Mouse (Mus musculus) thymus, postnatal 25 days (tissue): ENCODE results near the gene Tank.

Experiments used
- DNase-seq: peaks from one replicate; pipeline ENCODE4 v3.0.0; 2022

Gene Tank

DNA sequence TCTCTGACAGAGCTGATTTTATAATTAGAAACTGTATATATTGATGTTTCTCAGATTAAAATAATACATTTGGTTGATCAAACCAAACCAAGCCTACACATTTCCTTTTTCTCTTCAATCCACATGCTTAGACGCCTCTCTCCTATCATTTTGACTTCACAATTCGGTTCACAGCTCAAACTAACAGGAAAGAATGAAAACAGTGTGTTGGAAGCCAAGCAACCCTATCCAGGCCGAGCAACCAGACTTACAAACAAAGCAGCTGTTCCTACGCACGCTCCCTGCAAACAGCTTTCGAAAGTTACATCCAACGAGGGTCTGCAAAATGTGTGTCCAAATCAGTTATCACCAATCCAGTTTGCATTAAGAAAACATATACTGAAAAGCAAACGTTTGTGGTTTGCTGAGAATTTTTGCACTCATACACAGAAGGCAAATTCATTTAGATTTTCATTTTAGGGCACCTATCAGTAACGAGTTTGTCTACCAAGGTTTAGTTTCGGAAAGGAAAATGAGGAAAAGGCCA is 2.2 kb downstream of the Tank start:
- no peak for DNase-seq

DNA sequence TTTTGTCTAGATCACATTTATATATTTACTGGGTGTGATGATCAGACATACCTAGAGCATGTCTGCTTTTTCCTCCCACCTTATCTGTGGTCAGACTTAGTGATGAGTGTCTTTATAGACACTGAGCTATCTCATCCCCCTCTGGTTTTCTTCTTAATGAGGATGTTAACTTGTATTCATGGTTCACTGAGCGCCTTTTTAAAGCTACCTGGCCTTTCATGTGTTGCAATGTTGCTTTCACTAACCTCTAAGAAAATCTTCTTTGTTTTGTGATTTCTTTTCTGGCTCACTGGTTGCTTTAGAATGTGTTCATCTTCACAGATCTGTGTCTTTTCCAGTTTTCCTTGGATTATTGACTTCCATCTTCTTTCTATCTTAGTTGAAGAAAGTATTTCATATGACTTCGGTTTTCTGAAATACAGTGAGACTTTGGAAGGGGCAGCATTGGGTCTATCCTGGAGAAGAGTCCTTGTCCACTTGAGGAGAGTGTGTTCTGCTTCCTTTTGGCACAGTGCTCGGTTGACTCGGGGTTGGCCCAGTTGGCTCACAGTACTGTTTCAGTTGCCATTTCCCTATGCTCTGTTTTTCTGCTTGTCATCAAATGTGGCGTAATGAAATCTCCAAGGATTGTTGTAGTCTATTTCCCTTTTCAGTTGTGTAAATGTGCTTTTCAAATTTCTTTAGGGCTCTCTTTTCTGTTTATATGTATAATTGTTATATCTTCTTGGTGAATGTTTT is 4.4 kb downstream of the Tank start:
- DNase-seq, result no peak

DNA sequence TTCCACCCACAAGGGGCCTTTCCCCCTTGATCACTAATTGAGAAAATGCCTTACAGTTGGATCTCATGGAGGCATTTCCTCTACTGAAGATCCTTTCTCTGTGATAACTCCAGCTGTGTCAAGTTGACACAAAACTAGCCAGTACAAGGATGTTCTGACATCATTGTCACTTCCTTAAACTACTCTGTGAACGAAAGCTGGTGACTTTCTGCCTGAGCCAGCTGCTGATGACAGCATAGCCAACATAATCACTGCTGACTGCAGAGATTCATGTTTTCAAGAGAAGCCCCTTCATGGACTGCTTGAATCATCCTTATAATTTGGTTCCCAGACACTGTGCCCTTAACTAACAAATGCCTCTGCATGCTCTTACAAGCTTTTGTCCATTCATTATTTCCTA is 7.1 kb downstream of the Tank start:
- DNase-seq, result no peak

DNA sequence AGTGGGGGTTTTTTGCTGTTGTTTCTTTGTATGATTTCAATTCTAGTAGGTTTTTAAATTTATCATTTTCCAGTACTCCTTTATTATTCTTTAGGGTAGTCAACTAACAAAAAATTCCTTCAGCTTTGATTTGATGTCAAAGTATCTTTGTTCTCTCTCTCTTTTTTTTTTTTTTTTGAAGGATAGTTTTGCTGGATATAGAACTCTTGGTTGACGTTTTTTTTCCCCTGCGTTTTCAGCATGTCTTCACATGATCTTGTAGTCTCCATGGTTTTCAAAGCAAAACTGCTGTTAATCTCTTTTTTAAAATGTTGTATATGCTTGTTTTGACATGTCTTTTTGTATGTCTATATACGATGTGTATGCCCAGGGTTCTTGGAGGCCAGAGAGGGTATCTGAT is 7.8 kb downstream of the Tank start:
- DNase-seq, result no peak

DNA sequence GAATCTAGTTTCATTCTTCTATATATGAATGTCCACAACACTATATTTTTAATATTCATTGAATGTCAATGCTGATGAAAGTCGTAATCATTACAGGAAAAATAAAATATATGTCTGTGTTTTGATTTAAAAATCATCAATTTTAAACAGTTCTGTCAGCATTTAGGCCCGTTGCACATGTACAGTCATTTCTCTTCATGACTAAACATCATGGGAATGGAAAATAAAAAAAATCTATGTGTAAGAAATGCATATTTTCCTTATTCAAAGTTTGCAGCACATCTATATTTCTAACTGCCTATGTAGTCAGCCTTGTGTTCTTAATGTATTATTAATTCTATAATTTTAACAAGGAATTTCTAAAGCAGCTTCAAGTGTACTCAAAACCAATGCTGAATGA is 12.4 kb downstream of the Tank start:
- DNase-seq, result no peak

DNA sequence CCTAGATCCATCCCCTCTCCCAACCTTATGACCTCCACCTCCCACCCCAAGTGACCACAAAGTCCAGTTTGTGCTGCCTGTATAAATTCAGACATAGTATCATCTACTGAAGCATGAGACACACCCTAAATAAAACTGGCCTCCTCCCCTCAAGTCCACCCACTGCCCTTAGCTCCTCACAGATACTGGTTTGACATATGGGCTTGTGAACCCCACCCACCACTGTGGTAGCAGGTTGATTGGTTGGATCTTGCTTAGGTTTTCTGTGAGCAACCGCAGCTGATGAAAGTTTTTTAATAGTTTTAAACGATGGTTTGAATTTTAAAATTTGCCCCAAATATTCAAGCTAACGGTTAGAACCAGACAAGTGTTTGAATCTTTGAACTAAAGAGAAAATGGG is 13.7 kb downstream of the Tank start:
- no peak for DNase-seq

DNA sequence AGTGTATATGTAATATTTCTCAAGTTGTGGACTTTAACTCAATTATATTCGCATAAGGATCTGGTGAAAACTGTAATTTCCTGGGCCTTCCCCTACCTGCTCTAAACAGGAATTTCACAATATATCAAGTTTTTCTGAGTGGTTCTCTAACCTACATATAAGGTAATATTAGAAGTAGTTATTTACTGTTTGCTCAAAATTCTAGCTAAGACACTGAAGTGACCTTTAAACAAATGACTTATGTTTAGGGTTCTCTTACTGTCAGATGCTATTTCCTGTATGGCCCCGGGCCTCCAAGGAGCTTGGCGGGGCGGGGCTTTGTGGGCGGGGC is 14.3 kb downstream of the Tank start:
- DNase-seq, result no peak

DNA sequence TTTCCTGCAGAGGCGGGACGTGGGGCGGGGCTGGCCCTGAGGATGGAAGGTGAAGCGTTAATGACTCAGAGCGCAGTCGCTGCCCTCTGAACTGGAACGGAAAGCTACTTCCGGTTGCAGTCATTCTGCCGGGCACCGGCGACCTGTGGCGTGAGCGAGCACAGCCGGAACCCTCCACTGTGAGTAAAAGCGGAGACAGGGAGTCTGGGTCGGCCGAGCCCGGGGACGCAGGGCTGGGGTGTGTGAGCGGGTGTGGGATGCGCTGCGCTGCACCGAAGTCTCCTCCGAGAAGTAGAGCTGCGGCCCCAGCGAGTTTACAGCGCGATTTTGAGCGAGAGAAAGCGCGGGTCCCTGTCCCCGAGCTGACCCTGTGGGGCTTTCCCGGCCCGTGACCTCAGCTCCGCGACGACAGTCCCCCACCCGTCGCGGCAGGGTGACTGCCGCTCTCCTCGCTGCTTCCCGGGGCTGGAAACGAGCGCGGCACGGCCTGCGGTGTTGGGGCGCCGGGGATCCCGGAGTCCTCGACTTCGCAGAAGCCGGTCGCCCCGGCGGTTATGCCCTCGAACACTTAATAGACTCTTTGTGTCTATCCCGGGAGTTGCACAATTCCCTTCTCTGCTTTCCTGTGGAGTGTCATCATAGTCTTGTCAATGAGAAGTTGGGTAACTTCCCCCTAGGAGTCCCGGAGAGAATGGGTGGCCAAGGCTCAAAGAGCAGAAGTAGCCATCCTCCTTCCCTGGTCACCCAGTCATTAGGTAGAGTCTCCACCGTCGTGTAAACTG is 14.8 kb downstream of the Tank start:
- peak; percentile 98 for DNase-seq

DNA sequence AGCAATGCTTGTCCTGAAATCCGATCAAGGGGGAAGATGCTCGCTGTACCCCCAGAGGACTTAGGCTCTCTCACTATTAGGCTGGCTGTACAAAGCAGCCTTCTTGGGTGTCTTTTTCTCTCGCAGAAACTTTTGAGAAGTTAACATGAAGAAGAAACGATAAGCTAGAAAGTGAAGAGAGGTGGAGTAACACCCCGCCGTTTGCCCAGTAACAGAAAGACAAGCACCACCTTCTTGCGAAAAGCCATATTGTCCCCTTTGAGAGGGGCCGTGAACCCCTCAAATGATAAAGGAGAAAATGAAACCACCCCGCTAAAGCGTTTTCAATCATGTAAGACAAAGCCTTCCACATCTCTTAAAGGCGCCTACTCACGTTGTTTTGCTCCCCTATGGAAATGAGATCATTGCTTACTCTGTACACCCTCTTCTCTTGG is 15.5 kb downstream of the Tank start:
- peak; percentile 30 for DNase-seq

DNA sequence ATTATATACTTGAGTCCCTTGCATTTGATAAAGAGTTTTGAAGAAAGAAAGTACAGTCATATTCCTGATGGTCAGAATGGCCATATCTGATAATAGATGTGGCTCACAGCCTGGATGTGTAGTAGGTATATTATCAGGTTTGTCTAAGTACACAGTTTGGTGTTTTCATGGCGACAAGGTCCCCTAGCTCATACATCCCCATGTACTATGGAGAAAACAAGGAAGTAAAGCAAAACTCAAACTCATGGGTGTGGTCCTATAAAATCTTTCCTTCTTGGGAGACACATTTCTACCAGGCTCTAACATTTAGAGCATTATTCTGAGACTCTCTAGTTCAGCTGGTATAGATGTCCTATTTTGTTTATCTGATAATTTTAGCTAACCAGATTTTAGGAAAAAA is 21.3 kb downstream of the Tank start:
- DNase-seq, result no peak

DNA sequence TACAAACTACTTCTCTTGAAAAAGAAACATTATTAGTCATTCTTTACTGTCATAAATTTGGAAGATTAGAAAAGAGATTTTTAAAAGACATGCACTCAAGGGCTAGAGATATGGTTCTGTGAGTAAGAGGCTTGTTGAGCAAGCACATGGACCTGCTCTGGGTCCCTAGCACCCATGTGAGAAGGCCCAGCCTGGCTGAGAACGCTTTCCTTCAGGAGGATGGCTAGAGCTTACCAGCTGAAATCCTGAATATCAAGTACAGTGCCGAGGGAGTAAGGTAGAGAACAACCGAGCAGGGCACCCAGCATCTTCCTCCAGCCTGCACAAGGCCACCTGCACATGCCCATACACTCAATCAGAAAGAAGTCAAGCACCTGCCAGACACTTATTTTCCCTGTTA is 25.1 kb downstream of the Tank start:
- DNase-seq, result no peak

DNA sequence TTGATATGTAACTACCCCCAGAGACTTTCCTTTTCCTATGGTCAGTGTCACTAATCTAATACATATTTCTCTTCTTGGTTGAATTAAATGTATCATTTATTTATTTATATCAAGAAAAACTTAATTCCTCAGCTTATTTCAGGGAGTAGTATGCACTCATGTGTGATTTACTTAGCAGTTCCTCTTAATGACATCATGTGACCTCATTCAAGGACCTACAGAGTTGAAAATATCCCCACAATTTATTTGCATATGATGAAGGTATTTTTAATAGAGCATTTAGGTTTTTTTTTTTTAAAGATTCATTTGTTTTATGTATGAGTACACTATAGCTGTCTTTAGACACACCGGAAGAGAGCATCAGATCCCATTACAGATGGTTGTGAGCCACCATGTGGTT is 28.6 kb downstream of the Tank start:
- DNase-seq, result no peak

DNA sequence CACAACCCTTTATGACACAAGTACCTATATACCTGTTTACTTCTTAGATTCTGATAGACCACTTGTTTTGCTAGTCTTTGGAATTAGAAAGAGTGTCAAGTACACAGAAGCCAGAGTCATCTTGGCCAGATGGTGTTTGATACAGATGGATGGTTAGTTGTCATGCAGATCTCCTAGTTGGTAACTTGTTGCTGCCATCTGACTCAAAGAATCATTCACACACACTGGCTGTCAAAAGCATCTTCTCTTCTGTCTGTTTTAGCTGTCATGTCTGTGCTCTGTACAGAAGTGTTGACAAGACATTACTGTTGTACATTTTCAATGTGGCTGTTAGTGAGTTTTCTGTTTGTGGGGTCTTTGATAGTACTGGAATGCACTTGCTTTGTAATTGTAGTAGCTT is 45.6 kb downstream of the Tank start:
- DNase-seq, result no peak

DNA sequence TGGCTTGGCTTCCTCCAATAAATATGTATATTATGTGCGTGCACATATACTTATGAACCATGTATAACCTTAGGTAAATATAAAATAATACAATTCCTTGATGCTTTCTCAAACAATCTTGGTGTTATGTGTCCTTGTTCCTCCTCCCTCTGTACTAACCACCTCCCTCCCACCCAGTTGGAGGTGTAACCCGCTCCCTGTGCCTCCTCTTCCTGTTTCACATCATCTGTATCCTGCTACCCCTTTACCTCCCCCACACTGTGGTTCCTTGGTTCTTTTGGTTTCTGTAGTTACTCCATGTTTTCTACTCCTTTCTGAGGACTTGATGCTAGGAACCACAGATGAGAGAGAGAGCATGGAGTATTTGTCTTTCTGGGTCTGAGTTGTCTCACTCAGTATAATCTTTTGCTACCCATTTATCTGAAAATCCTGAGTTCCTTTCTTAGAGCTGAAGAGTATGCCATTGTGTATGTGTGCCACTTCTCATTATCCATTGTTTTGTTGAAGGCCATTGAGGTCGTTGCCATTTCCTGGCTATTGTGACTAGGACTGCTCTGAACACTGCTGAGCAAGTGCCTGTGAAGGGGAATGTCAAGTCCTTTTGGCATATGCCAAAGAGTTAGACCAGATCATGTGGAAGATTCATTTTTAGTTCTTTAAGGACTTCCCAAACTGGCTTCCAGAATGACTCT is 52.6 kb downstream of the Tank start:
- no peak for DNase-seq

DNA sequence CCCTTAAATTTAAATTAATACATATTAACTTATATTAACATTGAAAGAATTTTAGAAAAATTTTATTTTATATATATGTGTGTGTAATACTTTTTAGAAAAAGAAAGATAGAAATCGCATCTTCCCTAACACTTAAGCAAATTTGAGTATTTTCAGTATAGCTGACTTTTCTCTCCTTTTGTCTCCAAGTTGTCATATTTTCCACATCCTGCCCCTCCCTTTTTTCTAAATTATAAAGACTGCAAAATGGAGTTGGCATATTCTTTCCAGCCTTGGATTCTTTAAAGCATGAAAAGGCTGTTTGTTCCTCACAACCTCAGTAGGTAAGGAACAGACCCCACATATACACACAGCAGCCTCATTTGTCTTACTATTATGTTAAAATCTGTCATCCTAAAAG is 56.7 kb downstream of the Tank start:
- DNase-seq, result no peak

DNA sequence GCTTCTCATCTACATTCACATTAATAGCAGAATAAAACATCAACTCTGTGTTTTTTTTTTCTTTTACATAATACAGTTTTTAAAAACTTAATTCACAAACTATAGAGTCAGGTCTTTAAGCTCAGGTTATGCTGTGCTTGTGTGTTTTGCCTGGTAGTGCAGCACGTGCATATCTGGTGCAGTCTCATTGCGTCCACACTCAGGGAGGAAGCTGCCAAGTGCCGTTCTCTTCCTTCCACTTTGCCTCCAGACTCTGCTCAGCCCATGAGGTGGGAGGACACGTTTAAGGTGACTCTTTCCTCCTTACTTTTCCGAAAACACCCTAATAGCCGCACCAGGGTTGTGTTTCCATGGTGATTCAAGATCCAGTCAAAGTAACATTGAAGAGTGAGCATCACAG is 59.8 kb downstream of the Tank start:
- no peak for DNase-seq

DNA sequence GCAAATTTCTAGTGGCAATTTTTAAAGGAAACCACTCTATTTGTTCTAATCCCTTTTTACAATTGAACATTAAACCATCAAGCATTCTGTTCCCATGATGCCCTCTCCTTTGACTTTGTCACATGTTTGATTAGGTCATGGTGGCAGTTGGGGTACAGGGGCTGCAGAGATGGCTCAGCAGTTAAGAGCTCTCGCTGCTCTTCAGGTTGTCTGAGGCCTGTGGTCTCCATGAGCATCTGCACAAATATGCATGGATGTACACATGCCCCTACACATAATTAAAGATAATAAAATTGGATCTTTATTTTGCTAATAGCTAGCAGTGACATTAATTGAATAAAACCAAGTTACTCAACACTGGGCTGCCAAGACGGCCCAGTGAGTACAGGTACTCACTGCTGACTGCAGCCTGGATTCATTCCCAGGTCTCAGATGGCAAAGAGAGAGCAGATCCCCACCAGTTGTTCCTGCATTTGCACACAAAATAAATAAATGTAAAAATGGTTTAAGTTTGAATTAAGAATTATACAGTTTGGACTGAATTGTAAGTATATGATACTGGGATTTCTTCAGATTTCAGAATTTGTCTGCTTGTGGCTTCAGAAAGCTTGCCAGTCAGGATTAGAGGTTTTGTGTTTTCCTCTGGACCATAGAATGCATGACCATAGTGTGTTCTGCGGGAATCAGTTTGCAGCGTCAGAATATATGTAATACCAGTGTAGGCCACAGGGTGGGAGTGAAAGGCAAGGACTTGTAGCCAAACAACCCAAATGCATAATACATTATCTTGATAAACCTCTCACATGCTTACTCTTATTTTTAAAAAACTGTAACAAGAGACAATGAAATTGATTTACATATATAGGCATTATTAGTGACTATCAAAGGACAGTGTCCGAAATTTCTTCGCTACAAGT is 64.3 kb downstream of the Tank start:
- peak; percentile 41 for DNase-seq

DNA sequence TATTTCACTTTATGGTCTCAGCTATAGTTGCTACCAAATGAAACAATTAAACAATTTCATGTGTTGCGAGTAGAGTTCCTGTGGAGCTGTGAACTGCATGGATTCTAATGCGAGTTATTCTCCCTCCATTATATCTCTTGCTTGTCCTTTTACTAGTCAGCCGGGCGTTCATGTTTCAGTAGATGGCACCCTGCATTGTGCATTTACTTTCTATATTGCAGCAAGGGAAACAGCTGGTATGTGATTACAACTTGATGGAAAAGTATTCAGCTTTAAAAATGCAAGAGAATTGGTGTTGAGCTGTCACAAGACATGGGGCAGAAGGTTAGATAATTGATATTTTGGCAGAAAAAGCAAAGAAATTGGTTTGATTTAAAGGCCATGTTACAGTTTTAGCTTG is 72.8 kb downstream of the Tank start:
- DNase-seq, result no peak

DNA sequence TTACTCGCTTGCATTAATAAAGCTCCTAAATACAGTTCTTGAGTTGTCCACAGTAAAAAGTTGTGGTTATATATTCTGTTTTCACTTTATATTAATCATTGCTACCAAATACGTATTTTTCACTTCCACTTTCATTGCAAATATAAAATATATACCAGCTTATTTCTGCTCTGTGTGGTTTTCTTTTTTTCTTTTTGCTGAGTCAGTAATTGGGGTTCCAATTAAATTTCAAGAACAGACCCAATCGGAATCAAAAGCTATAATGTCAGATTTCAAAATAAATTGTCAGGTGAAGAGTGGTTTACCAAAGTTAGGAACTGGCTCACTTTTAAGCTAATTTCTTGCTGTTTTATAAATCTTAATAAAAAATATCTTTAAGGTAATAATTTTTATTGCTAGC is 73.3 kb downstream of the Tank start:
- DNase-seq, result no peak

DNA sequence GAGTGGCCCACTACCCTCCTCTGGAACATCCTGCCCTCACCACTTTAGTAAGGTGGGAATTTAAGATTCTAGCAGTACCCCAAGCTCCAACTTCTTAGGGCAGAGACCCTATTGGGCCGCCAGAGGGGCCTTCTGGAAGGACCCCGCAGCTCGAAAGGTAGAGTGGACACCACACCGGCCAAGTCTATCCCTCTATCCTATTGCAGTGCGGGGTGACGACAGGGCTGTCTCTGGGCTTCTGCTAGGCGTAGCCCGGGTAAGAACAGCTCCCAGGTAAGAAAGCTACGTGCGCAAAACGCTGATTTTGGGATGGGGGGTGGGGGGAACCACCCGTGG is 76.6 kb downstream of the Tank start:
- no peak for DNase-seq

DNA sequence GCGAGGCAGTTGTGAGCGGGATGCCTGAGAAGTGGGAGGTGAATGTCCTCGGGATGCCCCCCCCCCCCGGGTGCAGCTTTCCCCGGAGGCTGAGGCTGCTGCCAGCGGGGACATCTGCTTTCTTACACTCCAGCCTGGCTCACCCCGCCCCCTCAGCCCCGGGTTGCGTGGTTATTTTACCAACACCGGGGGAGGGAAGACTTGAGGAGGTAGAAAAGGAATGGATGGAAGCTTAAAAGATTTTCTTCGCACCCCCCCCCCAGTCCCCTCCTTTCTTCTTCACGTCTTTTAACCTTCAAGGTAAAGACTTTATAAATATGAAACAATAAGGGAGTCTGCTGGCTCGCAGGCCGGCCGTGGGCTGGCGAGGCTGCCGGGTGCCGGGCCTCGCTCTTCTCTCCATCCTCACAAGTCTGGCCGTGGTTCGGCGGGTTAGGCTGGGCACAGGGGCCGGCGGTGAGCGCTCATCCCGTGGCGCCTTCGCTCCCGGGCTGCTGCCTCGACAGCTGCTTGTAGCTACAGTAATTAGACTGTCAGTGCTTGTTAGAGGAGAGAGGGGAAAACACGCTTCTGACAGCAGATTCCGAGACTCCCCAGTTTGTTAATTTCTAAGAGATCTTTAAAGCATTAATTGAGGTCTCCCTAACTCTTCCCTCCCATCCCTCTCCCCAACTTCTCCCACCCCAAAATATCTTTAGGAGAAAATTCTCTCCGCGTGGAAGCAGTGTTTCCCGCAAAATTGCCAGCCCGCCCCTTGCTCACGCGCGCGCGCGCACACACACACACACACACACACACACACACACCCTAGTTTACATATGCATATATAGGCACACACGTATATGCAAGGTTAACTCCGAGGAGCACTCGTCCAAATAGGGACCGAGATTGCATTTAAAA is 77.2 kb downstream of the Tank start:
- DNase-seq, result peak; percentile 18
